Mouse (Mus musculus) midbrain, embryonic 14.5 days (tissue): ENCODE data around the gene Duox2. TPM values are rescaled to one million over a fixed set of nuclear protein-coding genes. Genes with fewer than 3 reads are reported as not detected.

Source experiments
- ATAC-seq: fragments of 200-750 bp; cut with Nextera tagmentation; 2 replicates; pipeline ENCODE4 v1.8.0; 2017; ENCODE audit warnings: moderate number of reproducible peaks, moderate library complexity; ENCODE audit not compliant: low FRiP score, low TSS enrichment
- DNase-seq: peaks from one replicate; pipeline ENCODE4 v3.0.0-alpha.2; 2015
- H3K27ac ChIP-seq: fragments of 300-500 bp; sonication (generic); replicated peaks from 2 replicates; pipeline ENCODE4 v1.5.1; 2014; ENCODE audit warnings: mild to moderate bottlenecking, low read depth, low read length, moderate library complexity
- H3K27me3 ChIP-seq: fragments of 300-500 bp; sonication (generic); 2 replicates; pipeline ENCODE4 v1.6.1; 2014; ENCODE audit warnings: low read length, control low read depth, mixed read lengths; ENCODE audit not compliant: control insufficient read depth, insufficient read depth
- H3K36me3 ChIP-seq: fragments of 300-500 bp; sonication (generic); 2 replicates; pipeline ENCODE4 v1.6.1; 2014; ENCODE audit warnings: low read length, control low read depth; ENCODE audit not compliant: control insufficient read depth, insufficient read depth
- H3K4me1 ChIP-seq: fragments of 300-500 bp; sonication (generic); 2 replicates; pipeline ENCODE4 v1.6.1; 2014; ENCODE audit warnings: mild to moderate bottlenecking, antibody characterized with exemption, low read length, control low read depth; ENCODE audit not compliant: control insufficient read depth, insufficient read depth
- H3K4me2 ChIP-seq: fragments of 300-500 bp; sonication (generic); 2 replicates; pipeline ENCODE4 v1.6.1; 2014; ENCODE audit warnings: mild to moderate bottlenecking, low read length, moderate library complexity
- H3K4me3 ChIP-seq: fragments of 300-500 bp; sonication (generic); replicated peaks from 2 replicates; pipeline ENCODE4 v1.5.1; 2014; ENCODE audit warnings: low read depth, low read length
- H3K9ac ChIP-seq: fragments of 300-500 bp; sonication (generic); replicated peaks from 2 replicates; pipeline ENCODE4 v1.6.1; 2014; ENCODE audit warnings: mild to moderate bottlenecking, low read length, moderate library complexity
- H3K9me3 ChIP-seq: fragments of 300-500 bp; sonication (generic); 2 replicates; pipeline ENCODE4 v1.6.1; 2016; ENCODE audit warnings: low read length, control low read depth, mixed read lengths; ENCODE audit not compliant: control insufficient read depth
- WGBS: fragments of 180-500 bp; shearing (Covaris S2); extraction: QIAGEN DNeasy Blood & Tissue Kit; methylation state at CpG from one replicate; pipeline ENCODE4 v1.1.7; 2014; 5-methylcytosine and 5-hydroxymethylcytosine counted together
- polyA plus RNA-seq: library from polyadenylated mRNA; unstranded; fragments of >200 nt; fragmentation: Nextera tagmentation; extraction: Ambion mirVana; gene quantifications from 2 replicates; pipeline ENCODE4 v1.2.1, GENCODE M21; 2014

Duox2 gene
- polyA plus RNA-seq, 1 experiment from 2014 or later: 0.04 TPM

- H3K27ac ChIP-seq: no peak overlapping the region
- no peaks in the 10 kb centered on the region for H3K9me3 ChIP-seq
- no peak overlapping the region for H3K9ac ChIP-seq
- 80% methylated on average over 2 of the region's 2 CpGs for WGBS
- no peak overlapping the region for H3K4me3 ChIP-seq
- H3K4me1 ChIP-seq: no peaks in the 10 kb centered on the region
- no peak overlapping the region for H3K4me2 ChIP-seq
- no peaks in the 10 kb centered on the region for H3K27me3 ChIP-seq
- no peak for ATAC-seq
- DNase-seq: no peak
- no peaks in the 10 kb centered on the region for H3K36me3 ChIP-seq
Measured at GRCm38 (mm10) chr2:122325361-122325760, 27.1 kb upstream of the Duox2 start.

GRCm38 (mm10) chr2:122324586-122324985, 26.3 kb upstream of the Duox2 start:
- Histone ChIP-seq H3K9me3 (no peaks in the 10 kb centered on the region), H3K27me3 (no peaks in the 10 kb centered on the region), H3K27ac (no peak overlapping the region), H3K4me2 (no peak overlapping the region), H3K4me1 (no peaks in the 10 kb centered on the region), H3K36me3 (no peaks in the 10 kb centered on the region), H3K4me3 (no peak overlapping the region), H3K9ac (no peak overlapping the region)
- 78% methylated on average over 3 of the region's 3 CpGs for WGBS
- ATAC-seq: no peak
- no peak for DNase-seq

- Histone ChIP-seq H3K9ac (no peak overlapping the region), H3K36me3 (no peaks in the 10 kb centered on the region), H3K27ac (no peak overlapping the region), H3K4me2 (no peak overlapping the region), H3K27me3 (no peaks in the 10 kb centered on the region), H3K9me3 (no peaks in the 10 kb centered on the region), H3K4me1 (no peaks in the 10 kb centered on the region), H3K4me3 (no peak overlapping the region)
- ATAC-seq: no peak
- WGBS: 60% methylated on average over 3 of the region's 3 CpGs
- DNase-seq: no peak
Measured at GRCm38 (mm10) chr2:122323960-122324359, 25.7 kb upstream of the Duox2 start.

- peaks cover 24% of the 10 kb centered on the region for H3K27me3 ChIP-seq
- no peak overlapping the region for H3K4me3 ChIP-seq
- DNase-seq: no peak
Measured at GRCm38 (mm10) chr2:122317384-122317783, 19.1 kb upstream of the Duox2 start.

GRCm38 (mm10) chr2:122315372-122315771, 17.1 kb upstream of the Duox2 start, which contains the start of gene Duox1:
Duox1 (plus strand) TSS chr2:122315672.
- no peak within 1 kb of the TSS for H3K4me3 ChIP-seq
- no peak for DNase-seq
- no peak within 1 kb of the TSS for H3K4me2 ChIP-seq

More at GRCm38 (mm10) chr2:122317384-122317783, 19.1 kb upstream of the Duox2 start:
- 75% methylated on average over 4 of the region's 4 CpGs for WGBS
- H3K27ac ChIP-seq: no peak overlapping the region
- no peak overlapping the region for H3K4me2 ChIP-seq
- H3K9me3 ChIP-seq: no peaks in the 10 kb centered on the region
- ATAC-seq: no peak
- H3K4me1 ChIP-seq: peaks cover 6% of the 10 kb centered on the region; the same call in 1 of the 2 replicates
- H3K9ac ChIP-seq: no peak overlapping the region
- no peaks in the 10 kb centered on the region for H3K36me3 ChIP-seq

GRCm38 (mm10) chr2:122313536-122313935, 15.3 kb upstream of the Duox2 start, which contains the start of gene Duoxa1:
Duoxa1 (minus strand) TSS chr2:122313730.
- peaks cover 6% of the 10 kb centered on the region; the same call in 1 of the 2 replicates for H3K4me1 ChIP-seq
- peaks cover 24% of the 10 kb centered on the region for H3K27me3 ChIP-seq
- H3K27ac ChIP-seq: no peak within 1 kb of the TSS
- 0 out of 2 replicates have a peak within 1 kb of the TSS, but pooled peaks have one; percentile 12 for H3K4me3 ChIP-seq
- H3K36me3 ChIP-seq: no peaks in the 10 kb centered on the region
- H3K4me2 ChIP-seq: peak within 1 kb of the TSS; percentile 37
- WGBS: 3% methylated on average over 24 of the region's 24 CpGs
- DNase-seq (no peak), ATAC-seq (no peak; the same call in 1 of the 2 replicates)
- no peak within 1 kb of the TSS for H3K9ac ChIP-seq
- no peaks in the 10 kb centered on the region for H3K9me3 ChIP-seq

More at GRCm38 (mm10) chr2:122315372-122315771, 17.1 kb upstream of the Duox2 start, which contains the start of gene Duox1:
- Histone ChIP-seq H3K36me3 (no peaks in the 10 kb centered on the region), H3K9me3 (no peaks in the 10 kb centered on the region), H3K9ac (no peak within 1 kb of the TSS), H3K27me3 (peaks cover 24% of the 10 kb centered on the region), H3K27ac (no peak within 1 kb of the TSS), H3K4me1 (peaks cover 6% of the 10 kb centered on the region; the same call in 1 of the 2 replicates)
- ATAC-seq: no peak
- 88% methylated on average over 7 of the region's 7 CpGs for WGBS

GRCm38 (mm10) chr2:122312722-122313417, 14.6 kb upstream of the Duox2 start:
- peak overlapping the region; percentile 37 for H3K4me2 ChIP-seq
- peak; percentile 84 for DNase-seq
- H3K27me3 ChIP-seq: peaks cover 24% of the 10 kb centered on the region
- H3K4me1 ChIP-seq: peaks cover 6% of the 10 kb centered on the region; the same call in 1 of the 2 replicates
- 4% methylated on average over 27 of the region's 27 CpGs for WGBS
- H3K9ac ChIP-seq: no peak overlapping the region
- ATAC-seq: no peak
- no peak overlapping the region for H3K27ac ChIP-seq
- H3K36me3 ChIP-seq: no peaks in the 10 kb centered on the region
- 0 out of 2 replicates have a peak overlapping the region, but pooled peaks have one; percentile 12 for H3K4me3 ChIP-seq
- H3K9me3 ChIP-seq: no peaks in the 10 kb centered on the region

GRCm38 (mm10) chr2:122311561-122311960, 13.3 kb upstream of the Duox2 start:
- no peaks in the 10 kb centered on the region for H3K36me3 ChIP-seq
- H3K4me3 ChIP-seq: no peak overlapping the region
- H3K9me3 ChIP-seq: no peaks in the 10 kb centered on the region
- ATAC-seq (peak; percentile 49; the same call in 1 of the 2 replicates), DNase-seq (peak; percentile 79)
- H3K27ac ChIP-seq: no peak overlapping the region; the same call in 1 of the 2 replicates
- 13% methylated on average over 2 of the region's 2 CpGs for WGBS
- no peak overlapping the region for H3K9ac ChIP-seq
- H3K4me2 ChIP-seq: no peak overlapping the region
- H3K4me1 ChIP-seq: peaks cover 6% of the 10 kb centered on the region; the same call in 1 of the 2 replicates
- peaks cover 24% of the 10 kb centered on the region for H3K27me3 ChIP-seq
